Mouse (Mus musculus) liver, embryonic 13.5 days (tissue): ENCODE measurements around the gene Sp1. TPM values are rescaled to one million over a fixed set of nuclear protein-coding genes. Genes with fewer than 3 reads are reported as not detected.

Experiments
- ATAC-seq: fragments of 200-750 bp; cut with Nextera tagmentation; 2 replicates; pipeline ENCODE4 v1.8.0; 2017; ENCODE audit warnings: low read depth, mild to moderate bottlenecking, moderate number of reproducible peaks, moderate library complexity
- DNase-seq: peaks from one replicate; pipeline ENCODE4 v3.0.0; 2022
- H3K27ac ChIP-seq: fragments of 300-500 bp; sonication (generic); 2 replicates; pipeline ENCODE4 v1.5.1; 2015; ENCODE audit warnings: moderate library complexity, mild to moderate bottlenecking, inconsistent platforms
- H3K27me3 ChIP-seq: fragments of 300-500 bp; sonication (generic); 2 replicates; pipeline ENCODE4 v1.6.1; 2015; ENCODE audit warnings: mild to moderate bottlenecking, inconsistent platforms
- H3K36me3 ChIP-seq: fragments of 300-500 bp; sonication (generic); 2 replicates; pipeline ENCODE4 v1.6.1; 2015; ENCODE audit warnings: mild to moderate bottlenecking, inconsistent platforms
- H3K4me1 ChIP-seq: fragments of 300-500 bp; sonication (generic); replicated peaks from 2 replicates; pipeline ENCODE4 v1.6.1; 2015; ENCODE audit warnings: inconsistent platforms
- H3K4me2 ChIP-seq: fragments of 300-500 bp; sonication (generic); 2 replicates; pipeline ENCODE4 v1.6.1; 2015; ENCODE audit warnings: inconsistent platforms, mild to moderate bottlenecking, moderate library complexity
- H3K4me3 ChIP-seq: fragments of 300-500 bp; sonication (generic); replicated peaks from 2 replicates; pipeline ENCODE4 v1.5.1; 2015; ENCODE audit warnings: mild to moderate bottlenecking, inconsistent platforms
- H3K9ac ChIP-seq: fragments of 300-500 bp; sonication (generic); 2 replicates; pipeline ENCODE4 v1.6.1; 2015; ENCODE audit warnings: mild to moderate bottlenecking, inconsistent platforms
- H3K9me3 ChIP-seq: fragments of 300-500 bp; sonication (generic); replicated peaks from 2 replicates; pipeline ENCODE4 v1.6.1; 2016; ENCODE audit warnings: inconsistent platforms
- WGBS: fragments of 180-500 bp; shearing (Covaris S2); methylation state at CpG from one replicate; pipeline ENCODE4 v1.1.7; 2015; ENCODE audit not compliant: insufficient replicate concordance; 5-methylcytosine and 5-hydroxymethylcytosine counted together
- polyA plus RNA-seq: library from polyadenylated mRNA; unstranded; fragments of >200 nt; fragmentation: Nextera tagmentation; extraction: Ambion mirVana; gene quantifications from 2 replicates; pipeline ENCODE4 v1.2.1, GENCODE M21; 2015

Sp1 gene
- polyA plus RNA-seq, 1 experiment from 2014 or later, result 4.0 TPM

- H3K4me1 ChIP-seq, result no peaks in the 10 kb centered on the region
- no peak overlapping the region for H3K9ac ChIP-seq
- no peak overlapping the region for H3K4me2 ChIP-seq
- ATAC-seq (no peak), DNase-seq (no peak)
- H3K9me3 ChIP-seq, result no peaks in the 10 kb centered on the region
- H3K4me3 ChIP-seq, result no peak overlapping the region
- WGBS, result 92% methylated on average over 12 of the region's 12 CpGs
- H3K27me3 ChIP-seq, result no peaks in the 10 kb centered on the region
- H3K36me3 ChIP-seq, result peaks cover 91% of the 10 kb centered on the region
- no peak overlapping the region for H3K27ac ChIP-seq
These were observed 79.9 kb downstream of the Sp1 start for GRCm38 (mm10) chr15:102485853-102486252.

Other genes with a start within 250 kb of the Sp1 start
- gene Zfp740, start 202.9 kb upstream of the Sp1 start, polyA plus RNA-seq, result 14.8 and 21.8 TPM in 2 replicates
- 20.8 and 22.0 TPM in 2 replicates for gene Csad, start 201.4 kb upstream of the Sp1 start, polyA plus RNA-seq
- 5.5 and 6.5 TPM in 2 replicates for gene Itgb7, start 174.2 kb upstream of the Sp1 start, polyA plus RNA-seq
- 2.5 and 3.0 TPM in 2 replicates for gene Rarg, start 148.6 kb upstream of the Sp1 start, polyA plus RNA-seq
- gene Gm9918, start 135.6 kb upstream of the Sp1 start, polyA plus RNA-seq, result not detected in 2 replicates
- gene Mfsd5, start 126.7 kb upstream of the Sp1 start, polyA plus RNA-seq, result 29.0 and 33.7 TPM in 2 replicates
- gene Espl1, start 109.9 kb upstream of the Sp1 start, polyA plus RNA-seq, result 23.3 and 26.3 TPM in 2 replicates
- gene Pfdn5, start 80.0 kb upstream of the Sp1 start, polyA plus RNA-seq, result 133 and 151 TPM in 2 replicates
- 46.0 and 48.6 TPM in 2 replicates for gene Myg1, start 74.4 kb upstream of the Sp1 start, polyA plus RNA-seq
- gene Aaas, start 55.4 kb upstream of the Sp1 start, polyA plus RNA-seq, result 60.9 and 61.9 TPM in 2 replicates
- gene Sp7, start 39.0 kb upstream of the Sp1 start, polyA plus RNA-seq, result 0.07 and 0.09 TPM in 2 replicates
- gene Amhr2, start 39.2 kb downstream of the Sp1 start, polyA plus RNA-seq, result 0.14 and 0.42 TPM in 2 replicates
- 108 and 112 TPM in 2 replicates for gene Prr13, start 52.9 kb downstream of the Sp1 start, polyA plus RNA-seq
- gene Pcbp2, start 64.4 kb downstream of the Sp1 start, polyA plus RNA-seq, result 91.4 and 92.1 TPM in 2 replicates
- gene Gm10337, start 97.6 kb downstream of the Sp1 start, polyA plus RNA-seq, result not detected in 2 replicates
- 1.8 and 2.1 TPM in 2 replicates for gene Map3k12, start 110.9 kb downstream of the Sp1 start, polyA plus RNA-seq
- gene Tarbp2, start 112.0 kb downstream of the Sp1 start, polyA plus RNA-seq, result 52.2 and 55.4 TPM in 2 replicates
- 0.93 and 1.1 TPM in 2 replicates for gene Npff, start 118.8 kb downstream of the Sp1 start, polyA plus RNA-seq
- not detected in 2 replicates for gene Gm28047, start 218.9 kb downstream of the Sp1 start, polyA plus RNA-seq
- gene Atf7, start 219.3 kb downstream of the Sp1 start, polyA plus RNA-seq, result 8.6 and 9.0 TPM in 2 replicates